Mouse (Mus musculus) heart, embryonic 14.5 days (tissue): ENCODE measurements at regions not wholly inside any gene's neighbourhood (a gene's known extent, or its start where the extent isn't known, plus 50 kb on each side); places are given as distances from the start of the nearest gene placed in this dataset.

Experiments
- ATAC-seq: fragments of 200-750 bp; cut with Nextera tagmentation; 2 replicates; pipeline ENCODE4 v1.8.0; 2017; ENCODE audit warnings: low read depth, moderate TSS enrichment; ENCODE audit not compliant: insufficient number of reproducible peaks, insufficient read depth, low FRiP score
- H3K27ac ChIP-seq, 2 experiments: fragments of 200-500 bp in 1 of 2; fragments of 300-500 bp in 1 of 2; sonication (generic) in 1 of 2; replicated peaks in 1 of 2; 2 replicates each; pipeline ENCODE4 v1.5.1; 2012 to 2014; ENCODE audit warnings: low read depth in 2 of 2, low read length in 2 of 2, control low read depth in 1 of 2, mild to moderate bottlenecking in 1 of 2, mixed read lengths in 1 of 2; ENCODE audit not compliant: control insufficient read depth in 1 of 2, insufficient read depth in 1 of 2
- H3K27me3 ChIP-seq: fragments of 300-500 bp; sonication (generic); 2 replicates; pipeline ENCODE4 v1.6.1; 2014; ENCODE audit warnings: mild to moderate bottlenecking, low read length, control low read depth; ENCODE audit not compliant: control insufficient read depth, insufficient read depth
- H3K36me3 ChIP-seq: fragments of 300-500 bp; sonication (generic); 2 replicates; pipeline ENCODE4 v1.6.1; 2014; ENCODE audit warnings: mild to moderate bottlenecking, control low read depth, low read length, mixed read lengths; ENCODE audit not compliant: control insufficient read depth, insufficient read depth
- H3K4me1 ChIP-seq, 2 experiments: fragments of 200-500 bp in 1 of 2; fragments of 300-500 bp in 1 of 2; sonication (generic) in 1 of 2; 2 replicates each; pipeline ENCODE4 v1.6.1; 2012 to 2014; ENCODE audit warnings: low read length in 2 of 2, control low read depth in 1 of 2, mixed read lengths in 1 of 2; ENCODE audit not compliant: control insufficient read depth in 2 of 2, insufficient read depth in 2 of 2
- H3K4me2 ChIP-seq: fragments of 300-500 bp; sonication (generic); 2 replicates; pipeline ENCODE4 v1.6.1; 2014; ENCODE audit warnings: mild to moderate bottlenecking, low read length
- H3K4me3 ChIP-seq, 2 experiments: fragments of 200-500 bp in 1 of 2; fragments of 300-500 bp in 1 of 2; sonication (generic) in 1 of 2; 2 replicates each; pipeline ENCODE4 v1.5.1; 2012 to 2014; ENCODE audit warnings: low read length in 2 of 2, mild to moderate bottlenecking in 2 of 2, control low read depth in 1 of 2, low read depth in 1 of 2, moderate library complexity in 1 of 2; ENCODE audit not compliant: control insufficient read depth in 1 of 2, insufficient read depth in 1 of 2
- H3K9ac ChIP-seq: fragments of 300-500 bp; sonication (generic); 2 replicates; pipeline ENCODE4 v1.6.1; 2014; ENCODE audit warnings: mild to moderate bottlenecking, low read length
- H3K9me3 ChIP-seq: fragments of 300-500 bp; sonication (generic); 2 replicates; pipeline ENCODE4 v1.6.1; 2016; ENCODE audit warnings: low read length, control low read depth; ENCODE audit not compliant: control insufficient read depth
- WGBS: fragments of 180-500 bp; shearing (Covaris S2); extraction: QIAGEN DNeasy Blood & Tissue Kit; methylation state at CpG from one replicate; pipeline ENCODE4 v1.1.7; 2014; 5-methylcytosine and 5-hydroxymethylcytosine counted together

GRCm38 (mm10) chr1:42755958-42756357 is 60.4 kb downstream of the Pou3f3 start:
- no peak overlapping the region for H3K9ac ChIP-seq
- WGBS = 67% methylated on average over 5 of the region's 5 CpGs
- ATAC-seq = no peak

GRCm38 (mm10) chr1:42756497-42756896 is 60.9 kb downstream of the Pou3f3 start:
- H3K27ac ChIP-seq = no peak overlapping the region
- no peaks in the 10 kb centered on the region for H3K9me3 ChIP-seq
- H3K4me1 ChIP-seq = no peaks in the 10 kb centered on the region
- H3K4me2 ChIP-seq = no peak overlapping the region
- no peak overlapping the region for H3K9ac ChIP-seq
- no peaks in the 10 kb centered on the region for H3K27me3 ChIP-seq
- no peak overlapping the region for H3K4me3 ChIP-seq
- no peak for ATAC-seq
- no peaks in the 10 kb centered on the region for H3K36me3 ChIP-seq

More at GRCm38 (mm10) chr1:42755958-42756357, 60.4 kb downstream of the Pou3f3 start:
- Histone ChIP-seq H3K27me3 (no peaks in the 10 kb centered on the region), H3K4me1 (no peaks in the 10 kb centered on the region), H3K4me2 (no peak overlapping the region), H3K9me3 (no peaks in the 10 kb centered on the region), H3K4me3 (no peak overlapping the region), H3K36me3 (no peaks in the 10 kb centered on the region), H3K27ac (no peak overlapping the region)

- no peak overlapping the region for H3K9ac ChIP-seq
- H3K4me3 ChIP-seq = no peak overlapping the region
- no peak for ATAC-seq
- no peaks in the 10 kb centered on the region for H3K36me3 ChIP-seq
- H3K4me1 ChIP-seq = no peaks in the 10 kb centered on the region
- no peak overlapping the region for H3K4me2 ChIP-seq
- no peaks in the 10 kb centered on the region for H3K27me3 ChIP-seq
- no peak overlapping the region for H3K27ac ChIP-seq
- 62% methylated on average over 2 of the region's 2 CpGs for WGBS
- no peaks in the 10 kb centered on the region for H3K9me3 ChIP-seq
These were observed 67.9 kb downstream of the Pou3f3 start for GRCm38 (mm10) chr1:42763447-42763846.

GRCm38 (mm10) chr1:42764048-42764447 is 68.5 kb downstream of the Pou3f3 start:
- no peak overlapping the region for H3K4me3 ChIP-seq
- no peaks in the 10 kb centered on the region for H3K9me3 ChIP-seq
- no peak for ATAC-seq
- no peak overlapping the region for H3K27ac ChIP-seq
- no peaks in the 10 kb centered on the region for H3K4me1 ChIP-seq
- 57% methylated on average over 2 of the region's 2 CpGs for WGBS
- H3K27me3 ChIP-seq = no peaks in the 10 kb centered on the region
- no peak overlapping the region for H3K9ac ChIP-seq
- H3K36me3 ChIP-seq = no peaks in the 10 kb centered on the region
- no peak overlapping the region for H3K4me2 ChIP-seq

GRCm38 (mm10) chr1:42770085-42770484 is 74.5 kb downstream of the Pou3f3 start:
- WGBS = 51% methylated on average over 9 of the region's 9 CpGs
- Histone ChIP-seq H3K4me1 (no peaks in the 10 kb centered on the region), H3K36me3 (no peaks in the 10 kb centered on the region), H3K9me3 (no peaks in the 10 kb centered on the region), H3K9ac (no peak overlapping the region), H3K27ac (no peak overlapping the region), H3K4me2 (0 out of 2 replicates have a peak overlapping the region, but pooled peaks have one; percentile 15), H3K27me3 (no peaks in the 10 kb centered on the region), H3K4me3 (no peak overlapping the region)
- no peak for ATAC-seq

GRCm38 (mm10) chr1:42772000-42772399 is 76.4 kb downstream of the Pou3f3 start:
- H3K4me3 ChIP-seq = no peak overlapping the region
- H3K27ac ChIP-seq = no peak overlapping the region
- ATAC-seq = no peak
- H3K9ac ChIP-seq = no peak overlapping the region
- H3K4me2 ChIP-seq = no peak overlapping the region
- H3K9me3 ChIP-seq = no peaks in the 10 kb centered on the region
- H3K4me1 ChIP-seq = no peaks in the 10 kb centered on the region
- no peaks in the 10 kb centered on the region for H3K27me3 ChIP-seq
- 49% methylated on average over 6 of the region's 6 CpGs for WGBS
- no peaks in the 10 kb centered on the region for H3K36me3 ChIP-seq

GRCm38 (mm10) chr1:42773851-42774464 is 77.1 kb upstream of the Mrps9 start:
- H3K4me3 ChIP-seq = no peak overlapping the region
- H3K9ac ChIP-seq = no peak overlapping the region
- no peak for ATAC-seq
- no peak overlapping the region for H3K27ac ChIP-seq
- no peaks in the 10 kb centered on the region for H3K27me3 ChIP-seq
- H3K4me1 ChIP-seq = no peaks in the 10 kb centered on the region
- WGBS = 51% methylated on average over 20 of the region's 20 CpGs
- H3K9me3 ChIP-seq = no peaks in the 10 kb centered on the region
- no peak overlapping the region for H3K4me2 ChIP-seq
- H3K36me3 ChIP-seq = no peaks in the 10 kb centered on the region
